Mouse (Mus musculus) lung, postnatal 0 days (tissue): ENCODE measurements around the gene Ifitm3.

Experiments
- CTCF ChIP-seq: IDR thresholded peaks from 2 replicates; pipeline ENCODE4 v1.5.1; 2016; ENCODE audit warnings: antibody characterized with exemption, mild to moderate bottlenecking
- EP300 ChIP-seq: IDR thresholded peaks from 2 replicates; pipeline ENCODE4 v1.6.1; 2016; ENCODE audit warnings: antibody characterized with exemption, mild to moderate bottlenecking, control low read depth

GRCm38 (mm10) chr7:141006446-141006845, 4.1 kb downstream of the Ifitm3 start:
- no peak for TF ChIP-seq CTCF
- TF ChIP-seq EP300, result no peak
